Mouse (Mus musculus): ENCODE measurements at regions not wholly inside any gene's neighbourhood (a gene's known extent, or its start where the extent isn't known, plus 50 kb on each side); places are given as distances from the start of the nearest gene placed in this dataset.

DNA sequence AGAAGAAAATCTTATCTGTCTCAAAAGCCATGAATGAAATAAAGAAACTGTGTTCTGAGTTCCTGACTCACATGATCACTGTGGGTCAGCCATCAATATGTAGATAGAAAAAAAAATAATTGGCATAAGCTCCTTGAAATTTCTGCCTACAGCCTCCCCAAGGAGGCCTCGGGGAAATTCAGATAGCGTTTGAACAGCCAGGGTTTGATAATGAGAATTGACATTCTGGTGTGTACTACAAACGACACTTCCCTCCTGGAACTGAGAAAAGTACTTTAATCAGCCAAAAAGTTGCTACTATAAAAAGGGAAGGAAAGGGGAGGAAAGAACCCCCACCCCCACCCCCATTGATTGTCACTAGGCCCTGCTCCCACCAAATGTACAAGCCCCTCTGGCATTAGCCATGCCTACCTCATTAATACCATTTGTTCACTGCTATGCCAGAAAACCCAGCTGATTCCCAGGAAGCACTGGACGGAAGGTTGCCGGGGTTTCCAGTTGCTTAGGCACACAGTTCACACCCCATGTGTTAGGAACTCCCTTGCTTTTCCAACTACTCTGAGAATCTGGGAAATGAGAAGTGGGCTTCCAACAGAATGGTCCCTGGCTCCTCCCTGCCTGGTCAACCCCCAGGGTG is 78.4 kb upstream of the Klf7 start:
- no peak for TF ChIP-seq ZC3H11A (IDR thresholded peaks at IDR 0.05; ENCODE audit: low read depth, low read length)
- no peak for TF ChIP-seq POLR2AphosphoS2 (IDR thresholded peaks at IDR 0.05; ENCODE audit: low read depth, low read length)
- no peak for TF ChIP-seq RAD21 (IDR thresholded peaks at IDR 0.05; ENCODE audit: low read depth, low read length)
- TF ChIP-seq ETS1 (conservative IDR thresholded peaks at IDR 0.05; ENCODE audit: low read depth, low read length), result no peak
- TF ChIP-seq TCF12 (IDR thresholded peaks at IDR 0.05; ENCODE audit: low read depth, low read length), result no peak
- TF ChIP-seq MAFK (IDR thresholded peaks at IDR 0.05; ENCODE audit: insufficient replicate concordance, low read length), result no peak
- TF ChIP-seq SIN3A (IDR thresholded peaks at IDR 0.05; ENCODE audit: low read length), result no peak
- no peak for TF ChIP-seq MAZ (IDR thresholded peaks at IDR 0.05; ENCODE audit: low read depth, low read length)
- no peak for TF ChIP-seq MXI1 (IDR thresholded peaks at IDR 0.05; ENCODE audit: low read depth, low read length)
- TF ChIP-seq HCFC1 (IDR thresholded peaks at IDR 0.05; ENCODE audit: low read depth, low read length), result no peak
- no peak for TF ChIP-seq NELFE (IDR thresholded peaks at IDR 0.05; ENCODE audit: low read depth, low read length)
- no peak for TF ChIP-seq CHD2 (IDR thresholded peaks at IDR 0.05; ENCODE audit: low read length)
- no peak for TF ChIP-seq JUND (conservative IDR thresholded peaks at IDR 0.05; ENCODE audit: low read depth, low read length)
- TF ChIP-seq RCOR1 (conservative IDR thresholded peaks at IDR 0.05; ENCODE audit: low read depth, low read length), result no peak
- TF ChIP-seq PAX5 (IDR thresholded peaks at IDR 0.05; ENCODE audit: low read length), result no peak
- TF ChIP-seq USF1 (IDR thresholded peaks at IDR 0.05; ENCODE audit: low read depth, low read length), result no peak
- no peak for TF ChIP-seq ZMIZ1 (IDR thresholded peaks at IDR 0.05; ENCODE audit: low read depth, low read length)
- TF ChIP-seq JUN (IDR thresholded peaks at IDR 0.05; ENCODE audit: insufficient read depth, low read depth, low read length), result no peak
- TF ChIP-seq MAX (IDR thresholded peaks at IDR 0.05; ENCODE audit: low read length), result no peak
- no peak for TF ChIP-seq USF2 (conservative IDR thresholded peaks at IDR 0.05; ENCODE audit: low read depth, low read length)
- Histone ChIP-seq H3K9me3 (replicated peaks; ENCODE audit: low read length) (peaks cover 8% of the 10 kb centered on the region), H3K27me3 (replicated peaks) (no peaks in the 10 kb centered on the region), H3K79me2 (replicated peaks; ENCODE audit: control insufficient read depth, extremely low read depth, insufficient read depth, poor library complexity, severe bottlenecking) (no peaks in the 10 kb centered on the region), H3K27ac (ENCODE audit: insufficient read depth, low read depth) (no peak overlapping the region), H3K36me3 (replicated peaks in 1 of 2; ENCODE audit: control insufficient read depth in 1 of 2, insufficient read depth in 1 of 2, low read length in 1 of 2) (no peaks in the 10 kb centered on the region), H3K4me2 (ENCODE audit: insufficient read depth, low read depth, poor library complexity, severe bottlenecking) (no peak overlapping the region), H3K9ac (ENCODE audit: insufficient read depth, low read depth) (no peak overlapping the region), H3K4me1 (ENCODE audit: control insufficient read depth in 1 of 2, insufficient read depth in 2 of 2) (peaks cover 7 to 13% of the 10 kb centered on the region in 2 experiments), H3K4me3 (replicated peaks in 1 of 3; ENCODE audit: low read depth in 2 of 3, low read length in 2 of 3, poor library complexity in 1 of 3) (no peak overlapping the region)
- in situ Hi-C loops (cut with MboI; ENCODE audit: low pct_ligation_motif_present, low pct_unique_long_range_greater_than_20kb, low sequenced_read_pairs) (no loop called here), dilution Hi-C loops (cut with MboI; ENCODE audit: extremely low pct_ligation_motif_present, extremely low pct_unique_long_range_greater_than_20kb, low sequenced_read_pairs) (no loop called here)
- no peak for DNase-seq (ENCODE audit: extremely low read depth)

DNA sequence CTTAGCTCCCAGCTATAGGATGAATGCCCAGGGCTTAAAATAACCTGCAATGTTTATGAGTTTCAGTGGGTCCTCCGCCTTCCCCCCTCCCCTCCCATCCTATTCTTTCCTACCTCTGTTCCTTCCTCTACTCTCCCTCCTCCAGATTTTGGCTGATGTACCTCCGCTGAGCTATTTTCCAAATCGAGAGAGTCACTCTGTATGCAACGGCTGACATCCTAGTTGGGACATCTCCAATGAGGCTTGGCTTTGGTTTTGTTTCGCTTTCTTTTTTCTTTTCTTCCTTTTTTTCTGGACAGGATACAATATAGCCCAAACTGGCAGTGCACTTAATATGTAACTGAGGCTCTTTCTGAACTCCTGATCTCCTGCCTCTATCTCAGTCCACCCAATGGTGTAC is 76.7 kb upstream of the Klf7 start:
- no peaks in the 10 kb centered on the region for H3K36me3 ChIP-seq (replicated peaks in 1 of 2; ENCODE audit: control insufficient read depth in 1 of 2, insufficient read depth in 1 of 2, low read length in 1 of 2)
- H3K79me2 ChIP-seq (replicated peaks; ENCODE audit: control insufficient read depth, extremely low read depth, insufficient read depth, poor library complexity, severe bottlenecking), result no peaks in the 10 kb centered on the region
- H3K9ac ChIP-seq (ENCODE audit: insufficient read depth, low read depth), result no peak overlapping the region
- H3K9me3 ChIP-seq (replicated peaks; ENCODE audit: low read length), result no peaks in the 10 kb centered on the region
- TF ChIP-seq HCFC1 (IDR thresholded peaks at IDR 0.05; ENCODE audit: low read depth, low read length) (no peak), USF2 (conservative IDR thresholded peaks at IDR 0.05; ENCODE audit: low read depth, low read length) (no peak), ZMIZ1 (IDR thresholded peaks at IDR 0.05; ENCODE audit: low read depth, low read length) (no peak), TBP (conservative IDR thresholded peaks at IDR 0.05; ENCODE audit: low read depth, low read length) (no peak), CHD2 (IDR thresholded peaks at IDR 0.05; ENCODE audit: low read length) (no peak), PAX5 (IDR thresholded peaks at IDR 0.05; ENCODE audit: low read length) (no peak), MAX (IDR thresholded peaks at IDR 0.05; ENCODE audit: low read length) (no peak), E2F4 (IDR thresholded peaks at IDR 0.05; ENCODE audit: insufficient replicate concordance, low read depth, low read length) (no peak), EP300 (IDR thresholded peaks at IDR 0.05; ENCODE audit: low read length) (no peak), KAT2A (IDR thresholded peaks at IDR 0.05; ENCODE audit: insufficient replicate concordance, low read length) (no peak), GABPA (IDR thresholded peaks at IDR 0.05; ENCODE audit: insufficient replicate concordance, low read depth, low read length) (no peak)
- H3K27me3 ChIP-seq (replicated peaks), result no peaks in the 10 kb centered on the region
- no peak for DNase-seq (ENCODE audit: extremely low read depth)
- H3K27ac ChIP-seq (ENCODE audit: insufficient read depth, low read depth), result no peak overlapping the region
- no peak overlapping the region for H3K4me3 ChIP-seq (replicated peaks in 1 of 3; ENCODE audit: low read depth in 2 of 3, low read length in 2 of 3, poor library complexity in 1 of 3)
- no peak overlapping the region for H3K4me2 ChIP-seq (ENCODE audit: insufficient read depth, low read depth, poor library complexity, severe bottlenecking)
- in situ Hi-C loops (cut with MboI; ENCODE audit: low pct_ligation_motif_present, low pct_unique_long_range_greater_than_20kb, low sequenced_read_pairs) (loop anchor here (10.0 kb wide), 2 partner anchors 74 to 106 kb away; partner anchors contain the start of gene Klf7), dilution Hi-C loops (cut with MboI; ENCODE audit: extremely low pct_ligation_motif_present, extremely low pct_unique_long_range_greater_than_20kb, low sequenced_read_pairs) (no loop called here)
- peaks cover 13 to 30% of the 10 kb centered on the region in 2 experiments for H3K4me1 ChIP-seq (ENCODE audit: control insufficient read depth in 1 of 2, insufficient read depth in 2 of 2)

All from CH12.LX (cell line).